ENCODE assay signal across 22 mouse cellular contexts in genomic region chr14:78687716-78688115, GRCm38 (mm10). TPM values are rescaled to one million over a fixed set of nuclear protein-coding genes. Genes with fewer than 3 reads are reported as not detected.
A peak's percentile ranks its signal among the peaks of the same experiment; 100 is the strongest.
DNase-seq lines count a peak whose midpoint lies in the region; ATAC-seq and TF ChIP-seq lines count a peak whose summit lies in the region.
"Had no signal": no experiment of that assay in that cellular context is flagged by ENCODE, and none has a peak within 500 bp of the region (broad histone marks: within the 10 kb centered on the region; RNA-seq: fewer than 3 reads in every experiment).

No protein-coding gene starts in this region.

- H3K36me3 ChIP-seq in lung, embryonic 16.5 days (ENCODE audit: control insufficient read depth, insufficient read depth, low read length), result no peaks in the 10 kb centered on the region
- no peaks in the 10 kb centered on the region for H3K36me3 ChIP-seq in hindbrain, embryonic 16.5 days (ENCODE audit: control insufficient read depth, insufficient read depth, low read length)
- H3K36me3 ChIP-seq in hindbrain, embryonic 10.5 days, result no peaks in the 10 kb centered on the region
- H3K36me3 ChIP-seq: embryonic facial prominence, embryonic 10.5 days; hindbrain, embryonic 13.5 days; midbrain, embryonic 15.5 days; stomach, embryonic 15.5 days had no signal

- no peak for TF ChIP-seq POLR2A in lung, adult 2 months (IDR thresholded peaks at IDR 0.05; ENCODE audit: borderline replicate concordance, extremely low read depth, low read depth, low read length)

- intact Hi-C loops in gastrocnemius, adult 2 months (cut with DNase I), result no loop called here

- H3K9ac ChIP-seq in lung, embryonic 16.5 days (ENCODE audit: low read length), result no peak overlapping the region
- no peak overlapping the region for H3K9ac ChIP-seq in hindbrain, embryonic 16.5 days (ENCODE audit: low read depth, low read length)
- H3K9ac ChIP-seq: hindbrain, embryonic 13.5 days; lung, embryonic 14.5 days; midbrain, embryonic 15.5 days; stomach, embryonic 15.5 days had no signal

- peak overlapping the region; percentile 40; the same call in 1 of the 2 replicates for H3K27ac ChIP-seq in gastrocnemius, adult 2 months
- peak overlapping the region; percentile 50 for H3K27ac ChIP-seq in lung, embryonic 16.5 days (ENCODE audit: low read length)
- no peak overlapping the region for H3K27ac ChIP-seq in hindbrain, embryonic 16.5 days (ENCODE audit: low read depth, low read length)
- H3K27ac ChIP-seq in hindbrain, embryonic 10.5 days, result no peak overlapping the region
- H3K27ac ChIP-seq: embryonic facial prominence, embryonic 10.5 days; hindbrain, embryonic 13.5 days; midbrain, embryonic 15.5 days; stomach, embryonic 15.5 days had no signal

- no peaks in the 10 kb centered on the region for H3K27me3 ChIP-seq in lung, embryonic 16.5 days (ENCODE audit: control insufficient read depth, insufficient read depth, low read depth, low read length)
- no peaks in the 10 kb centered on the region for H3K27me3 ChIP-seq in hindbrain, embryonic 16.5 days (replicated peaks; ENCODE audit: control insufficient read depth, insufficient read depth, low read length)
- H3K27me3 ChIP-seq in hindbrain, embryonic 10.5 days (ENCODE audit: insufficient read depth, poor library complexity, severe bottlenecking), result no peaks in the 10 kb centered on the region
- H3K27me3 ChIP-seq: hindbrain, embryonic 13.5 days; midbrain, embryonic 15.5 days; stomach, embryonic 15.5 days had no signal

- H3K4me2 ChIP-seq in lung, embryonic 16.5 days (ENCODE audit: low read depth, low read length), result no peak overlapping the region
- no peak overlapping the region for H3K4me2 ChIP-seq in hindbrain, embryonic 16.5 days (ENCODE audit: low read length)
- H3K4me2 ChIP-seq: hindbrain, embryonic 13.5 days; liver, embryonic 11.5 days; lung, embryonic 14.5 days; midbrain, embryonic 15.5 days; stomach, embryonic 15.5 days had no signal

- no peak overlapping the region for H3K4me3 ChIP-seq in gastrocnemius, adult 2 months
- no peak overlapping the region for H3K4me3 ChIP-seq in lung, embryonic 16.5 days (ENCODE audit: low read length)
- no peak overlapping the region for H3K4me3 ChIP-seq in lung, adult 2 months (replicated peaks; ENCODE audit: extremely low read depth, low read depth, low read length)
- no peak overlapping the region for H3K4me3 ChIP-seq in hindbrain, embryonic 16.5 days (ENCODE audit: low read length)
- no peak overlapping the region for H3K4me3 ChIP-seq in hindbrain, embryonic 10.5 days
- H3K4me3 ChIP-seq: embryonic facial prominence, embryonic 10.5 days; hindbrain, embryonic 13.5 days; midbrain, embryonic 15.5 days; myocyte; stomach, embryonic 15.5 days had no signal

- peaks cover 7% of the 10 kb centered on the region for H3K4me1 ChIP-seq in lung, embryonic 16.5 days (replicated peaks; ENCODE audit: control insufficient read depth, insufficient read depth, low read length)
- H3K4me1 ChIP-seq in lung, adult 2 months (ENCODE audit: control insufficient read depth, insufficient read depth, low read length), result peaks cover 21% of the 10 kb centered on the region
- H3K4me1 ChIP-seq in hindbrain, embryonic 16.5 days (ENCODE audit: control insufficient read depth, insufficient read depth, low read depth, low read length), result no peaks in the 10 kb centered on the region
- peaks cover 8% of the 10 kb centered on the region; the same call in 1 of the 2 replicates for H3K4me1 ChIP-seq in hindbrain, embryonic 10.5 days (replicated peaks)
- H3K4me1 ChIP-seq: midbrain, embryonic 15.5 days; stomach, embryonic 15.5 days had no signal

- H3K9me3 ChIP-seq in lung, embryonic 16.5 days (ENCODE audit: control insufficient read depth, low read length), result no peaks in the 10 kb centered on the region
- H3K9me3 ChIP-seq in hindbrain, embryonic 16.5 days (ENCODE audit: control insufficient read depth, low read length), result no peaks in the 10 kb centered on the region
- no peaks in the 10 kb centered on the region for H3K9me3 ChIP-seq in hindbrain, embryonic 10.5 days
- H3K9me3 ChIP-seq: embryonic facial prominence, embryonic 10.5 days; hindbrain, embryonic 13.5 days; midbrain, embryonic 15.5 days; stomach, embryonic 15.5 days had no signal

- DNase-seq in gastrocnemius, adult 2 months, result no peak
- DNase-seq in gastrocnemius, adult 18-20 months (ENCODE audit: low spot score), result no peak
- DNase-seq in lung, adult 2 months, result no peak
- peak; percentile 39 for DNase-seq in lung, postnatal 14 days
- DNase-seq in hindbrain, embryonic 10.5 days (ENCODE audit: low spot score), result no peak
- DNase-seq in ovary, postnatal 14 days (ENCODE audit: low spot score), result no peak
- DNase-seq: adrenal gland, adult 8-10 months; cerebellum, adult 9-10 months; gastrocnemius, postnatal 14 days; left cerebral cortex, postnatal 4 days; lung, embryonic 14.5 days; retina, postnatal 1 day; thymus, adult 18-20 months had no signal

- WGBS in lung, embryonic 16.5 days, result 53% methylated on average over 4 of the region's 4 CpGs
- WGBS in lung, adult 2 months, result 49% methylated on average over 4 of the region's 4 CpGs
- 80% methylated on average over 4 of the region's 4 CpGs for WGBS in hindbrain, embryonic 16.5 days
- 79% methylated on average over 4 of the region's 4 CpGs for WGBS in hindbrain, embryonic 10.5 days

- no peak for ATAC-seq in lung, embryonic 16.5 days (ENCODE audit: low read depth)
- no peak for ATAC-seq in hindbrain, embryonic 16.5 days
- ATAC-seq: intestine, postnatal 0 days; midbrain, embryonic 15.5 days had no signal

- TF ChIP-seq CTCF in gastrocnemius, adult 2 months (IDR thresholded peaks at IDR 0.05), result no peak
- no peak for TF ChIP-seq CTCF in lung, adult 2 months (IDR thresholded peaks at IDR 0.05; ENCODE audit: insufficient read depth, low read length)

RNA-seq across cellular contexts. Expression of gene Dgkh, which starts 44.9 kb away (rescaled TPM):
- total RNA-seq in gastrocnemius, adult 2 months (2021), result 1 to 10 TPM; 2.8 to 3.3 TPM
- total RNA-seq in gastrocnemius, adult 18-20 months (2021), result 1 to 10 TPM; 2.1 to 3.1 TPM
- 1.8 and 2.8 TPM in 2 replicates for polyA plus RNA-seq in lung, embryonic 16.5 days (2015; fragmentation: Nextera tagmentation; extraction: Ambion mirVana)
- polyA plus RNA-seq in lung, adult 2 months (2012; rRNA removed), result 3.7 and 6.2 TPM in 2 replicates
- 2.6 and 2.9 TPM in 2 replicates for polyA plus RNA-seq in hindbrain, embryonic 16.5 days (2015; fragmentation: Nextera tagmentation; extraction: Ambion mirVana)
- polyA plus RNA-seq in hindbrain, embryonic 10.5 days (2016; fragmentation: Nextera tagmentation; extraction: Ambion mirVana), result 0.88 and 1.2 TPM in 2 replicates

Comparison
In these comparisons a context has a peak if more than half of its experiments do, and no peak if none do; other contexts are left out.
1. H3K27ac ChIP-seq: peak in gastrocnemius, adult 2 months (single experiment) and lung, embryonic 16.5 days (single experiment); none in hindbrain, embryonic 16.5 days (single experiment) and hindbrain, embryonic 10.5 days (single experiment).